Mouse (Mus musculus): ENCODE measurements around the gene Jmjd7.

The Jmjd7 gene

GRCm38 (mm10) chr2:120011462-120012200 lies 15.7 kb upstream of the Jmjd7 start:
- peak; percentile 69 for DNase-seq (ENCODE audit: low read depth)

- no peak for DNase-seq (ENCODE audit: low read depth)
Measured at GRCm38 (mm10) chr2:120012924-120013323, 14.4 kb upstream of the Jmjd7 start.

GRCm38 (mm10) chr2:120013831-120014486 lies 13.3 kb upstream of the Jmjd7 start:
- DNase-seq (ENCODE audit: low read depth) = no peak

- DNase-seq (ENCODE audit: low read depth) = no peak
Measured at GRCm38 (mm10) chr2:120015882-120016281, 11.4 kb upstream of the Jmjd7 start.

- DNase-seq (ENCODE audit: low read depth) = no peak
Measured at GRCm38 (mm10) chr2:120017599-120017998, 9.7 kb upstream of the Jmjd7 start.

- no peak for DNase-seq (ENCODE audit: low read depth)
Measured at GRCm38 (mm10) chr2:120024337-120024736, 2.9 kb upstream of the Jmjd7 start.

GRCm38 (mm10) chr2:120027950-120028331 lies 658 bp downstream of the Jmjd7 start:
- no peak for DNase-seq (ENCODE audit: low read depth)

GRCm38 (mm10) chr2:120030380-120030779 lies 3.1 kb downstream of the Jmjd7 start:
- no peak for DNase-seq (ENCODE audit: low read depth)

- DNase-seq (ENCODE audit: low read depth) = no peak
Measured at GRCm38 (mm10) chr2:120032726-120033467, 5.6 kb downstream of the Jmjd7 start, which contains the start of gene Pla2g4b. Pla2g4b (plus strand) TSS chr2:120033417.

GRCm38 (mm10) chr2:120033726-120034125 lies 6.4 kb downstream of the Jmjd7 start:
- no peak for DNase-seq (ENCODE audit: low read depth)

GRCm38 (mm10) chr2:120037744-120038143 lies 10.5 kb downstream of the Jmjd7 start:
- no peak for DNase-seq (ENCODE audit: low read depth)

GRCm38 (mm10) chr2:120040991-120041390 lies 13.7 kb downstream of the Jmjd7 start:
- no peak for DNase-seq (ENCODE audit: low read depth)

GRCm38 (mm10) chr2:120044101-120044603 lies 16.9 kb downstream of the Jmjd7 start:
- no peak for DNase-seq (ENCODE audit: low read depth)

- no peak for DNase-seq (ENCODE audit: low read depth)
Measured at GRCm38 (mm10) chr2:120044676-120045075, 17.4 kb downstream of the Jmjd7 start.

GRCm38 (mm10) chr2:120046486-120047310 lies 19.4 kb downstream of the Jmjd7 start:
- DNase-seq (ENCODE audit: low read depth) = no peak

- no peak for DNase-seq (ENCODE audit: low read depth)
Measured at GRCm38 (mm10) chr2:120048173-120048572, 20.9 kb downstream of the Jmjd7 start.

GRCm38 (mm10) chr2:120049632-120050274 lies 22.5 kb downstream of the Jmjd7 start:
- DNase-seq (ENCODE audit: low read depth) = peak; percentile 12

- no peak for DNase-seq (ENCODE audit: low read depth)
Measured at GRCm38 (mm10) chr2:120051405-120051804, 24.1 kb downstream of the Jmjd7 start.

- no peak for DNase-seq (ENCODE audit: low read depth)
Measured at GRCm38 (mm10) chr2:120054771-120055552, 27.7 kb downstream of the Jmjd7 start.

GRCm38 (mm10) chr2:120055923-120056322 lies 28.6 kb downstream of the Jmjd7 start:
- DNase-seq (ENCODE audit: low read depth) = no peak

Data from induced T-regulatory cell, adult 2 months (primary cell).